8 mouse cellular contexts compared by ENCODE assay signal in the genomic region with DNA sequence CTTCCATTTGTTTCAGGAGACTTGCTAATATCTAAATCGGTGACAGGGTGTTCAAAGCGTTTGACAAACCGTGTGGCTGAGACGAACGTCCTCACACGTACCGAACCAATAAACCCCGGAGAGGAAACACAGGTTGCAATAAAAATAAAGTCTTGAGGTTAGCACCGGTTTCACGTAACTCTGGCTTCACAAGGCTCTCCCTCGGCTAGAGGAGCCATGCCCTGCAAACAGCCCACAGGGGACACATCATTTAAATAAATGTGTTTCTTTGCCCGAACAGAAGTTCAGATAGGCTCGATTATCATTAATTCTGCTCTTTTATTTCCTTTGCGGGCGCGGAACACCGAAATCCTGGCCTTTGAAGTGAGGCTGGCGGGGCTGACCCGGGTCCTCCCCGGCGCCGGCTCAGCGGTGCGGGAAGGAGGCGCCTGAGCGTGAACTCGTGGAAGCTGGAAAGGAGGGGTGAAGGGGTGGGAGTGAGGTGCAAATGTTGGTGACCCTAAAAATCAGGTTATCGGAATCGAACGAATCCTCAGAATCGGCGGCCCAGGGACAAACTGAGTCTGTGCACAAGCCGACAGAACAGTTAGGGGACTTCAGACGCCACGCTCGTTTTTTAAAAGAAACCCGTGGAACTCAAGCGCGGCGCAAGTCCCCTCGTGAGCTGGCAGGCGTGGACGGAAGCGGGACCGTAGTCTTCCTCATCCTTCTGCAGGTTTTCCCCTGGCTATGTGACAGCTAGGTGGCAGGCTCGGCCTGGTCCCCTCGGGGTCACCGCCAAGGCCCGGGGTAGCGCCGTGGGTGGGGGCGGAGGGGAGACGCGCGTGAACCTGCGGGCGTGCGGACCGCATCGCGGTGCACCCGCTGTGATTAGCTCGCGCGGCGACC. TPM values are rescaled to one million over a fixed set of nuclear protein-coding genes. Genes with fewer than 3 reads are reported as not detected.
DNase-seq lines count a peak whose midpoint lies in the region; ATAC-seq lines count a peak whose summit lies in the region.

No protein-coding gene starts in this region.

- peaks cover 19% of the 10 kb centered on the region for H3K4me1 ChIP-seq in heart, embryonic 13.5 days
- peaks cover 30% of the 10 kb centered on the region; the same call in 1 of the 2 replicates for H3K4me1 ChIP-seq in kidney, embryonic 16.5 days (ENCODE audit: insufficient read depth, low read length)
- H3K4me1 ChIP-seq in midbrain, embryonic 12.5 days: peaks cover 23% of the 10 kb centered on the region

- peak overlapping the region; percentile 96 for H3K4me2 ChIP-seq in heart, embryonic 13.5 days
- peak overlapping the region; percentile 90 for H3K4me2 ChIP-seq in kidney, embryonic 16.5 days (replicated peaks; ENCODE audit: low read depth, low read length)
- H3K4me2 ChIP-seq in midbrain, embryonic 12.5 days (replicated peaks): peak overlapping the region; percentile 83

- H3K27me3 ChIP-seq in heart, embryonic 13.5 days (replicated peaks): peaks cover 90% of the 10 kb centered on the region
- H3K27me3 ChIP-seq in kidney, embryonic 16.5 days (ENCODE audit: insufficient read depth, low read length): peaks cover 6% of the 10 kb centered on the region; the same call in 1 of the 2 replicates
- H3K27me3 ChIP-seq in midbrain, embryonic 12.5 days: peaks cover 81% of the 10 kb centered on the region

- ATAC-seq in cerebellum, adult (ENCODE audit: insufficient number of reproducible peaks, low FRiP score, low TSS enrichment): no peak
- ATAC-seq in heart, embryonic 13.5 days (ENCODE audit: extremely low read depth, insufficient number of reproducible peaks, low FRiP score, low TSS enrichment): 0 out of 2 replicates have a peak, but pooled peaks have one; percentile 14
- no peak for ATAC-seq in kidney, embryonic 16.5 days (ENCODE audit: low FRiP score, low TSS enrichment)
- ATAC-seq in midbrain, embryonic 12.5 days (ENCODE audit: low FRiP score, low read depth): peak; percentile 63

- H3K36me3 ChIP-seq in heart, embryonic 13.5 days: no peaks in the 10 kb centered on the region
- no peaks in the 10 kb centered on the region for H3K36me3 ChIP-seq in kidney, embryonic 16.5 days (ENCODE audit: insufficient read depth, low read length)
- H3K36me3 ChIP-seq in midbrain, embryonic 12.5 days: no peaks in the 10 kb centered on the region

- no peaks in the 10 kb centered on the region for H3K9me3 ChIP-seq in heart, embryonic 13.5 days
- no peaks in the 10 kb centered on the region for H3K9me3 ChIP-seq in kidney, embryonic 16.5 days (ENCODE audit: low read length)
- no peaks in the 10 kb centered on the region for H3K9me3 ChIP-seq in midbrain, embryonic 12.5 days

- 1% methylated on average over 64 of the region's 66 CpGs for WGBS in heart, embryonic 13.5 days
- under 1% methylated on average over 59 of the region's 66 CpGs for WGBS in kidney, embryonic 16.5 days
- WGBS in midbrain, embryonic 12.5 days: under 1% methylated on average over 66 of the region's 66 CpGs

- H3K27ac ChIP-seq in heart, embryonic 13.5 days (replicated peaks): no peak overlapping the region
- peak overlapping the region; percentile 93 for H3K27ac ChIP-seq in kidney, embryonic 16.5 days (ENCODE audit: low read length)
- peak overlapping the region; percentile 60; the same call in 1 of the 2 replicates for H3K27ac ChIP-seq in midbrain, embryonic 12.5 days (replicated peaks)

- peak overlapping the region; percentile 65 for H3K4me3 ChIP-seq in heart, embryonic 13.5 days
- peak overlapping the region; percentile 76 for H3K4me3 ChIP-seq in kidney, embryonic 16.5 days (ENCODE audit: low read length)
- H3K4me3 ChIP-seq in midbrain, embryonic 12.5 days: peak overlapping the region; percentile 58

- peak overlapping the region; percentile 76 for H3K9ac ChIP-seq in heart, embryonic 13.5 days
- H3K9ac ChIP-seq in kidney, embryonic 16.5 days (replicated peaks; ENCODE audit: low read length): peak overlapping the region; percentile 81
- peak overlapping the region; percentile 66 for H3K9ac ChIP-seq in midbrain, embryonic 12.5 days (replicated peaks)

- DNase-seq in cerebellum, adult 8-10 months: peak; percentile 26
- peak; percentile 30 for DNase-seq in urinary bladder, adult 2 months (ENCODE audit: low spot score)
- no peak for DNase-seq in urinary bladder, postnatal 10 days (ENCODE audit: low spot score)
- peak; percentile 22 for DNase-seq in urinary bladder, postnatal 25 days (ENCODE audit: low spot score)

RNA-seq across cellular contexts. Expression of gene Shisa3, which starts 0.5 kb away (rescaled TPM):
- polyA plus RNA-seq in urinary bladder, adult 2 months (2012; rRNA removed): 0.37 and 0.78 TPM in 2 replicates
- 2.9 and 3.9 TPM in 2 replicates for polyA plus RNA-seq in heart, embryonic 13.5 days (2015; fragmentation: Nextera tagmentation; extraction: Ambion mirVana)
- 92.3 and 109 TPM in 2 replicates for polyA plus RNA-seq in kidney, embryonic 16.5 days (2015; fragmentation: Nextera tagmentation; extraction: Ambion mirVana)
- polyA plus RNA-seq in midbrain, embryonic 12.5 days (2016; fragmentation: Nextera tagmentation; extraction: Ambion mirVana): 24.2 and 26.4 TPM in 2 replicates

Comparison
In these comparisons a context has a peak if more than half of its experiments do, and no peak if none do; other contexts are left out.
1. ATAC-seq: peak in heart, embryonic 13.5 days (single experiment) and midbrain, embryonic 12.5 days (single experiment); none in cerebellum, adult (single experiment) and kidney, embryonic 16.5 days (single experiment).
2. Peak in every context shown above with its lines, with median percentiles within 50 percentile points of each other: H3K4me2 ChIP-seq, H3K4me3 ChIP-seq and H3K9ac ChIP-seq.